Mouse (Mus musculus) stomach, embryonic 16.5 days (tissue): ENCODE results near the gene Golga7b. TPM values are rescaled to one million over a fixed set of nuclear protein-coding genes. Genes with fewer than 3 reads are reported as not detected.

Experiments
- ATAC-seq: fragments of 200-750 bp; cut with Nextera tagmentation; 2 replicates; pipeline ENCODE4 v1.8.0; 2017; ENCODE audit warnings: moderate number of reproducible peaks, moderate TSS enrichment; ENCODE audit not compliant: insufficient read depth, low FRiP score
- H3K27ac ChIP-seq: fragments of 300-500 bp; sonication (generic); 2 replicates; pipeline ENCODE4 v1.5.1; 2014; ENCODE audit warnings: low read length
- H3K27me3 ChIP-seq: fragments of 300-500 bp; sonication (generic); 2 replicates; pipeline ENCODE4 v1.6.1; 2014; ENCODE audit warnings: low read length, control low read depth, mixed read lengths; ENCODE audit not compliant: control insufficient read depth, insufficient read depth
- H3K36me3 ChIP-seq: fragments of 300-500 bp; sonication (generic); 2 replicates; pipeline ENCODE4 v1.6.1; 2014; ENCODE audit warnings: low read length; ENCODE audit not compliant: control insufficient read depth, insufficient read depth
- H3K4me1 ChIP-seq: fragments of 300-500 bp; sonication (generic); 2 replicates; pipeline ENCODE4 v1.6.1; 2014; ENCODE audit warnings: low read length, control low read depth, mixed read lengths; ENCODE audit not compliant: control insufficient read depth, insufficient read depth
- H3K4me2 ChIP-seq: fragments of 300-500 bp; sonication (generic); 2 replicates; pipeline ENCODE4 v1.6.1; 2014; ENCODE audit warnings: low read depth, low read length, mixed read lengths
- H3K4me3 ChIP-seq: fragments of 300-500 bp; sonication (generic); replicated peaks from 2 replicates; pipeline ENCODE4 v1.5.1; 2014; ENCODE audit warnings: mild to moderate bottlenecking, low read length
- H3K9ac ChIP-seq: fragments of 300-500 bp; sonication (generic); 2 replicates; pipeline ENCODE4 v1.6.1; 2014; ENCODE audit warnings: low read length
- H3K9me3 ChIP-seq: fragments of 300-500 bp; sonication (generic); replicated peaks from 2 replicates; pipeline ENCODE4 v1.6.1; 2016; ENCODE audit warnings: low read length, control low read depth; ENCODE audit not compliant: control insufficient read depth
- WGBS: fragments of 180-500 bp; shearing (Covaris S2); extraction: QIAGEN DNeasy Blood & Tissue Kit; methylation state at CpG from one replicate; pipeline ENCODE4 v1.1.7; 2014; 5-methylcytosine and 5-hydroxymethylcytosine counted together
- polyA plus RNA-seq: library from polyadenylated mRNA; unstranded; fragments of >200 nt; fragmentation: Nextera tagmentation; extraction: Ambion mirVana; gene quantifications from 2 replicates; pipeline ENCODE4 v1.2.1, GENCODE M21; 2015

The Golga7b gene
- polyA plus RNA-seq, 1 experiment from 2014 or later = 1.1 TPM

DNA sequence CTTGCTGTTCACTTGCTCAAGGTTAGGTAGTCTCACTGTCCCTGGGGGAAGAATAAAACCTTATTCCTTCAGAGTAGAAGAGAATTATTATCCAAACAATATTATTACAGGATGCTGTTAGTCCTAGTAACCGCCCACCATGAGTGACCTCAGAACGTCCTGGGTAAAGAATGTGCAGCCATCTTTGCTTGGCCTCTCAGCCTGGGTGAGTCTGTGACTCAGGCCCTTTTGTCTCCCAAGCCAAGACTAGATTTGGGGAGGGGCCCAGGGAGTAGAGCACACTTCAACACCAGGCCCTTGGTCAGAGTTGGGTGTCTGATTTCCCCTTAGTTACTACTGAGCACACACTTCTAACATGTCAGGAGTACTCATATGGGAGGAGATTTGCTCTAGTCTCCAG lies 32.8 kb upstream of the Golga7b start:
- H3K4me2 ChIP-seq = no peak overlapping the region
- ATAC-seq = no peak
- no peak overlapping the region for H3K4me3 ChIP-seq
- no peaks in the 10 kb centered on the region for H3K9me3 ChIP-seq
- no peak overlapping the region for H3K9ac ChIP-seq
- 35% methylated on average over 2 of the region's 2 CpGs for WGBS
- no peaks in the 10 kb centered on the region for H3K27me3 ChIP-seq
- no peaks in the 10 kb centered on the region for H3K36me3 ChIP-seq
- H3K4me1 ChIP-seq = no peaks in the 10 kb centered on the region
- H3K27ac ChIP-seq = no peak overlapping the region

DNA sequence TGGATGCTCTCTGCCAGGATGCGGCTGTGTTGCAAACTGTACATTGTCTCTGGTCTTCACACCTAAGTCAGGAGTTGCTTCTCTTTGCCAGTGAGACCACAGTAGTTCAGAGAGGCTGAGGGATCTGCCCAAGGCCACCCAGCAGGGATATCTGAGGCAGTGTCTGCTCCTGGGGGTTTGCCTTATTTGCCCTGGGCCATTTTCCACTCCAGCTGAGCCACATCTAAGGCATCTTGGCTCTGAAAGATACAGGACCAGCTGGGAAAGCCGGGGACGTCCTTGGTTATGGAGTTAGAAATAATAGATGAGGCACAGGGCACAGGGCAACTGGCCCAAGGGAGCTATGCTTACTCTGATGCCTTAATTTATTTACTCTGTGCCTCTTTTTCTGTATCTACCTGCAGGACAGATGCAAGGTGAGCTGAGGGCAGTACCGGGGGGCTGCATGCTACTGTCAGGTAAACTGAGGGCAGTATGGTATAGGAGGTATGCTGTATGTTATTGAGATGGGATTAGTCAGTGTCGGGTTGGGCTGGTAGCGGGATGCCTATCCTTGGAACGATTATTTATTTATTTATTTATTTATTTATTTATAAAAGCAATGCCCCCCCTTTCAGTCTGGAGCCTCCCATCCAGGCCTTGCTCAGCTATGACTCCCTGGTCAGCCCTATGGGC lies 30.5 kb upstream of the Golga7b start:
- WGBS = 60% methylated on average over 7 of the region's 7 CpGs
- no peak overlapping the region for H3K9ac ChIP-seq
- no peaks in the 10 kb centered on the region for H3K36me3 ChIP-seq
- no peak for ATAC-seq
- H3K9me3 ChIP-seq = no peaks in the 10 kb centered on the region
- H3K4me2 ChIP-seq = no peak overlapping the region
- H3K4me3 ChIP-seq = no peak overlapping the region
- no peak overlapping the region for H3K27ac ChIP-seq
- no peaks in the 10 kb centered on the region for H3K4me1 ChIP-seq
- H3K27me3 ChIP-seq = no peaks in the 10 kb centered on the region

GRCm38 (mm10) chr19:42217374-42217763 lies 30.0 kb upstream of the Golga7b start:
- Histone ChIP-seq H3K4me3 (no peak overlapping the region), H3K9me3 (no peaks in the 10 kb centered on the region), H3K4me2 (no peak overlapping the region), H3K4me1 (no peaks in the 10 kb centered on the region), H3K27ac (no peak overlapping the region), H3K9ac (no peak overlapping the region), H3K27me3 (no peaks in the 10 kb centered on the region), H3K36me3 (no peaks in the 10 kb centered on the region)
- WGBS = 7% methylated on average over 2 of the region's 2 CpGs
- ATAC-seq = no peak

- Histone ChIP-seq H3K27ac (no peak overlapping the region), H3K4me2 (no peak overlapping the region), H3K9me3 (no peaks in the 10 kb centered on the region), H3K9ac (no peak overlapping the region), H3K27me3 (no peaks in the 10 kb centered on the region), H3K4me3 (no peak overlapping the region), H3K36me3 (no peaks in the 10 kb centered on the region), H3K4me1 (no peaks in the 10 kb centered on the region)
- WGBS = 77% methylated on average over 10 of the region's 10 CpGs
- ATAC-seq = no peak
Measured at GRCm38 (mm10) chr19:42226451-42226850, 20.9 kb upstream of the Golga7b start.

GRCm38 (mm10) chr19:42229499-42230287 lies 17.7 kb upstream of the Golga7b start:
- no peaks in the 10 kb centered on the region for H3K9me3 ChIP-seq
- no peak overlapping the region for H3K4me2 ChIP-seq
- WGBS = 73% methylated on average over 17 of the region's 17 CpGs
- no peaks in the 10 kb centered on the region for H3K4me1 ChIP-seq
- no peak overlapping the region for H3K9ac ChIP-seq
- no peaks in the 10 kb centered on the region for H3K27me3 ChIP-seq
- no peak overlapping the region for H3K27ac ChIP-seq
- no peak overlapping the region for H3K4me3 ChIP-seq
- ATAC-seq = no peak
- H3K36me3 ChIP-seq = no peaks in the 10 kb centered on the region

DNA sequence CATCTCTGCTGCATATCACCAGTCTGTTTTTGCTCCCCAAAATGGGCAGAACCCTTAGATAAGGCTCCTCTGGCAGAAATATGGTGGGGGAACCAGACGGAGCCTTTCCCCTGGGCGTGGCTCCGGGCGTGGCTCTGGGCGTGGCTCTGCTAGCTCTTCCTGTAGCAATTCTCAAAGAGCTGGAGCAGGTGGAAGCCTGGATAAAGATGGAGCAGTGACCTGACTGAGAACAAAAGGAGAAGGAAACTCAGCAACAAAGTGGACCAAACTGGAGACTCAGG lies 17.1 kb upstream of the Golga7b start:
- Histone ChIP-seq H3K27ac (no peak overlapping the region), H3K27me3 (no peaks in the 10 kb centered on the region), H3K4me1 (no peaks in the 10 kb centered on the region), H3K36me3 (no peaks in the 10 kb centered on the region), H3K4me3 (no peak overlapping the region), H3K4me2 (no peak overlapping the region), H3K9me3 (no peaks in the 10 kb centered on the region), H3K9ac (no peak overlapping the region)
- no peak for ATAC-seq
- WGBS = 53% methylated on average over 5 of the region's 5 CpGs

DNA sequence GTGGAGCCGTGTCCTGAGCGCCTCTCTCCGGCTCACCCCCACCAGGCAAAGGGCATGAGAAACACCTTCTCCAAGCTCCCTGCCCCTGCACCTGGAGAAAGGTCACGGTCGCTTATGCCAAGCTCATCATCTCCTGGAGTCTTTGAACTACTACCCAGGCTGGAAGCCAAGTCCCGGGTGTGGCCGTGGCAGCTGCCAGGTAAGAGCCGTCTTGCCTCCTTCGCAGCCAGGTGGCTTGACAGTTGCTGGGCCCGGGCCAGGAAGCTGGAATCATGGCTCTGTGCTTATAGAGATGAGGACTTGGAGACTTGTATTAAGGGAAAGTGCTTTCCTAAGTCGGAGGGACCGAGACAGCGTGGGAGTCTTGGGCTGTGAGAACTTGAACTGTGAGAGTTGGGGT lies 16.4 kb upstream of the Golga7b start:
- Histone ChIP-seq H3K4me1 (no peaks in the 10 kb centered on the region), H3K36me3 (no peaks in the 10 kb centered on the region), H3K9ac (no peak overlapping the region), H3K9me3 (no peaks in the 10 kb centered on the region), H3K27ac (no peak overlapping the region), H3K4me3 (no peak overlapping the region), H3K27me3 (no peaks in the 10 kb centered on the region), H3K4me2 (no peak overlapping the region)
- 79% methylated on average over 13 of the region's 13 CpGs for WGBS
- ATAC-seq = no peak

DNA sequence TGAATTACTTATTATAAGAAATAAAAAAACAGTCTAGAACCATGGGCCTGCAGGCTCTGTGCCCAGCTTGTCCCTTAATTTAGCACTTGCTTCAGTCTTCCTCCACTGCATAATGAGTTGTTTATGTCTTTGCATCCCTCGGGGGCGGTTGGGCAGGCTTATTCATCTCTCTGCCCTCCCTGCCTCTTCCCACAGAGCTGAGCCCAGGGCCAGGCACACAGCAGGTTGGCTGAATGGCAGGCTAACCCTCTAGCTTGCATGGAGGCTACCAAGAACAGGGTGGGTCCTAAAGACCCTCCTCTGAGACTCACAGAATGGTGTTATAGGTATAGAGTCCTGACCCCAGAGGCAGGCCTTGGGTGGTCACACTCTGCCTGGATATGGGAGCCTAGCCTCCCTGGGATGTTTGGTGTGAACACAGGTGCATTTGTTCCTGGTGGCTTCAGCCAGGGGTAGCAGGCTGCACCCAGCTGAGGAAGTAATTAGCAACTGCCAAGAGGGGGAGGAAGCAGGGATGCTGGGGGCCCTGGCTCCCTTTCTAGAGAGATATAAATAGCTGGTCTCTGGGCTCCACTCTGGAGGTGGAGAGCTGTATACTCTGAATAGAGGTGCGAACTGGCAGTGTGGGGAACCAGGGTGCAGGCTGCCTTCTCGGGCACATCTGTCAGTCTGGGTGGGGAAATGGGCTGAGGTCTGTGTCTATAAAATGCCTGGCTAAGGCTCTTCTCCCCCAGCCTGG lies 9.6 kb upstream of the Golga7b start:
- no peaks in the 10 kb centered on the region for H3K4me1 ChIP-seq
- ATAC-seq = no peak
- H3K9me3 ChIP-seq = no peaks in the 10 kb centered on the region
- H3K4me2 ChIP-seq = no peak overlapping the region
- H3K36me3 ChIP-seq = no peaks in the 10 kb centered on the region
- no peak overlapping the region for H3K9ac ChIP-seq
- H3K27ac ChIP-seq = no peak overlapping the region
- 26% methylated on average over 4 of the region's 4 CpGs for WGBS
- H3K4me3 ChIP-seq = no peak overlapping the region
- no peaks in the 10 kb centered on the region for H3K27me3 ChIP-seq

GRCm38 (mm10) chr19:42238341-42238715 lies 9.0 kb upstream of the Golga7b start:
- Histone ChIP-seq H3K9ac (no peak overlapping the region), H3K4me2 (no peak overlapping the region), H3K4me1 (no peaks in the 10 kb centered on the region), H3K9me3 (no peaks in the 10 kb centered on the region), H3K27ac (no peak overlapping the region), H3K4me3 (no peak overlapping the region), H3K36me3 (no peaks in the 10 kb centered on the region), H3K27me3 (no peaks in the 10 kb centered on the region)
- 62% methylated on average over 7 of the region's 7 CpGs for WGBS
- ATAC-seq = no peak
